Mouse (Mus musculus) embryonic stem cell, embryonic (primary cell): Measurements from ENCODE around the gene Eif2ak2.

ENCODE experiments used
- CTCF ChIA-PET, 4 experiments: fragments of 300-600 bp in 2 of 4; fragments of 350-600 bp in 2 of 4; sonication (Branson Sonifier 250); formaldehyde crosslinking; loops; one replicate each; lab custom pipeline; 2022; ENCODE audit warnings: inconsistent platforms in 2 of 4; lab: Charles Lee
- POLR2A ChIA-PET, 4 experiments: fragments of 300-600 bp in 2 of 4; fragments of 350-600 bp in 2 of 4; sonication (Branson Sonifier 250); formaldehyde crosslinking; loops; one replicate each; lab custom pipeline; 2022; ENCODE audit warnings: antibody characterized with exemption in 4 of 4, inconsistent platforms in 1 of 4; lab: Charles Lee

Gene Eif2ak2

GRCm38 (mm10) chr17:78882401-78883112, at the start of gene Eif2ak2:
TSS of gene Eif2ak2 (minus strand) at chr17:78882573.
- ChIA-PET CTCF (no interaction called here), POLR2A (interaction anchor here (0.6 to 6.9 kb wide), 22 partner anchors 8 to 253 kb away, joined by 3 to 66 read pairs (median 6); partner anchors contain the start of genes Gpatch11 (in 2 of the 4), Heatr5b (in 2 of the 4), Cebpzos (in 1 of the 4) and Prkd3 (in 1 of the 4))

GRCm38 (mm10) chr17:78917696-78918095, 35.3 kb upstream of the Eif2ak2 start:
- ChIA-PET POLR2A (interaction anchor here (0.6 to 9.3 kb wide), 23 partner anchors 8 to 216 kb away, joined by 3 to 133 read pairs (median 5); partner anchors contain the start of genes Cebpz (in 3 of the 4), Ndufaf7 (in 3 of the 4) and Eif2ak2 (in 1 of the 4)), CTCF (interaction anchor here in 2 of 4 experiments (1.2 to 1.4 kb wide), 3 partner anchors 9 to 23 kb away, joined by 3 to 4 read pairs (median 4); no protein-coding TSS in a partner anchor)

- ChIA-PET CTCF (interaction anchor here in 2 of 4 experiments (0.5 to 1.5 kb wide), 3 partner anchors 21 to 1478 kb away, joined by 3 to 8 read pairs (median 4); no protein-coding TSS in a partner anchor), POLR2A (interaction anchor here (0.6 to 9.3 kb wide), 29 partner anchors 8 to 1066 kb away, joined by 3 to 133 read pairs (median 5); partner anchors contain the start of genes Cebpz (in 3 of the 4), Ndufaf7 (in 3 of the 4), Eif2ak2 (in 1 of the 4) and Gpatch11 (in 1 of the 4))
These were observed 34.5 kb upstream of the Eif2ak2 start for GRCm38 (mm10) chr17:78916899-78917298.

GRCm38 (mm10) chr17:78916369-78916813, 34.0 kb upstream of the Eif2ak2 start, which contains the start of gene Cebpzos:
TSS of gene Cebpzos (plus strand) at chr17:78916500.
- POLR2A ChIA-PET: interaction anchor here in 3 of 4 experiments (0.6 to 9.3 kb wide), 24 partner anchors 10 to 1066 kb away, joined by 3 to 133 read pairs (median 4); partner anchors contain the start of genes Cebpz (in 2 of the 3), Gpatch11 (in 2 of the 3), Heatr5b (in 2 of the 3) and Ndufaf7 (in 2 of the 3)
- CTCF ChIA-PET: interaction anchor here in 2 of 4 experiments (0.5 to 1.5 kb wide), 3 partner anchors 21 to 1479 kb away, joined by 4 to 8 read pairs (median 4); no protein-coding TSS in a partner anchor

GRCm38 (mm10) chr17:78915772-78916171, 33.4 kb upstream of the Eif2ak2 start:
- POLR2A ChIA-PET: interaction anchor here in 3 of 4 experiments (0.6 to 9.3 kb wide), 26 partner anchors 9 to 1291 kb away, joined by 3 to 133 read pairs (median 4); partner anchors contain the start of genes Cebpz (in 2 of the 3), Gpatch11 (in 2 of the 3), Heatr5b (in 2 of the 3) and Ndufaf7 (in 2 of the 3)
- CTCF ChIA-PET: interaction anchor here in 1 of 4 experiments (0.6 to 1.5 kb wide), 3 partner anchors 11 to 51 kb away, joined by 3 to 8 read pairs (median 4); no protein-coding TSS in a partner anchor

GRCm38 (mm10) chr17:78913921-78914320, 31.5 kb upstream of the Eif2ak2 start:
- ChIA-PET POLR2A (interaction anchor here (0.6 to 9.3 kb wide), 31 partner anchors 9 to 1341 kb away, joined by 3 to 133 read pairs (median 5); partner anchors contain the start of genes Eif2ak2 (in 3 of the 4), Cebpz (in 2 of the 4), Gpatch11 (in 2 of the 4) and Heatr5b (in 2 of the 4)), CTCF (interaction anchor here in 1 of 4 experiments (1.4 kb wide), 1 partner anchor 10 kb away, joined by 4 read pairs; no protein-coding TSS in a partner anchor)

- ChIA-PET CTCF (interaction anchor here (0.6 to 1.4 kb wide), 8 partner anchors 8 to 914 kb away, joined by 3 to 6 read pairs (median 3); partner anchors contain the start of genes Cebpz (in 1 of the 4) and Ndufaf7 (in 1 of the 4)), POLR2A (interaction anchor here (0.6 to 9.3 kb wide), 34 partner anchors 8 to 982 kb away, joined by 3 to 133 read pairs (median 6); partner anchors contain the start of genes Cebpz (in 3 of the 4), Eif2ak2 (in 3 of the 4), Ndufaf7 (in 3 of the 4) and Gpatch11 (in 2 of the 4))
These were observed 30.5 kb upstream of the Eif2ak2 start for GRCm38 (mm10) chr17:78912861-78913281.

- POLR2A ChIA-PET: interaction anchor here in 3 of 4 experiments (0.7 to 2.3 kb wide), 11 partner anchors 8 to 27 kb away, joined by 3 to 9 read pairs (median 3); partner anchors contain the start of genes Cebpz (in 1 of the 3) and Ndufaf7 (in 1 of the 3)
These were observed 27.0 kb upstream of the Eif2ak2 start for GRCm38 (mm10) chr17:78909374-78909773.

GRCm38 (mm10) chr17:78906892-78907291, 24.5 kb upstream of the Eif2ak2 start, which contains the start of gene Sult6b1:
TSS of gene Sult6b1 (minus strand) at chr17:78906992.
- CTCF ChIA-PET: interaction anchor here in 1 of 4 experiments (0.6 kb wide), 1 partner anchor 24 kb away, joined by 7 read pairs; no protein-coding TSS in a partner anchor
- POLR2A ChIA-PET: interaction anchor here in 2 of 4 experiments (0.6 to 4.2 kb wide), 4 partner anchors 9 to 172 kb away, joined by 3 to 36 read pairs (median 6); partner anchors contain the start of gene Cebpzos (in 1 of the 2)

More at GRCm38 (mm10) chr17:78909374-78909773, 27.0 kb upstream of the Eif2ak2 start:
- CTCF ChIA-PET: interaction anchor here in 1 of 4 experiments (1.4 kb wide), 1 partner anchor 8 kb away, joined by 4 read pairs; no protein-coding TSS in a partner anchor

GRCm38 (mm10) chr17:78903158-78903557, 20.8 kb upstream of the Eif2ak2 start:
- CTCF ChIA-PET: no interaction called here
- POLR2A ChIA-PET: interaction anchor here in 2 of 4 experiments (0.6 to 4.2 kb wide), 4 partner anchors 8 to 94 kb away, joined by 3 to 36 read pairs (median 8); no protein-coding TSS in a partner anchor

- ChIA-PET CTCF (interaction anchor here (0.6 to 1.4 kb wide), 23 partner anchors 9 to 1019 kb away, joined by 3 to 8 read pairs (median 3); partner anchors contain the start of genes Gpatch11 (in 2 of the 4), Heatr5b (in 2 of the 4) and Cebpzos (in 1 of the 4)), POLR2A (interaction anchor here (0.6 to 4.9 kb wide), 43 partner anchors 9 to 1397 kb away, joined by 3 to 66 read pairs (median 4); partner anchors contain the start of genes Eif2ak2 (in 3 of the 4), Gpatch11 (in 3 of the 4), Heatr5b (in 3 of the 4) and Cebpzos (in 2 of the 4))
These were observed 13.0 kb upstream of the Eif2ak2 start for GRCm38 (mm10) chr17:78895394-78895793.

GRCm38 (mm10) chr17:78894991-78895390, 12.6 kb upstream of the Eif2ak2 start:
- ChIA-PET CTCF (interaction anchor here (0.7 to 1.4 kb wide), 11 partner anchors 10 to 465 kb away, joined by 3 to 8 read pairs (median 4); partner anchors contain the start of gene Cebpzos (in 1 of the 4)), POLR2A (interaction anchor here (0.7 to 4.9 kb wide), 24 partner anchors 10 to 303 kb away, joined by 3 to 66 read pairs (median 8); partner anchors contain the start of genes Eif2ak2 (in 3 of the 4), Cebpzos (in 2 of the 4), Cebpz (in 1 of the 4) and Gpatch11 (in 1 of the 4))

- ChIA-PET CTCF (no interaction called here), POLR2A (interaction anchor here in 3 of 4 experiments (0.8 to 1.9 kb wide), 7 partner anchors 10 to 71 kb away, joined by 3 to 4 read pairs (median 3); no protein-coding TSS in a partner anchor)
These were observed 8.6 kb upstream of the Eif2ak2 start for GRCm38 (mm10) chr17:78891020-78891419.

- CTCF ChIA-PET: no interaction called here
- POLR2A ChIA-PET: interaction anchor here in 1 of 4 experiments (1.9 kb wide), 1 partner anchor 27 kb away, joined by 6 read pairs; the partner anchor contains the start of gene Cebpzos
These were observed 6.8 kb upstream of the Eif2ak2 start for GRCm38 (mm10) chr17:78889184-78889583.

GRCm38 (mm10) chr17:78888554-78888953, 6.2 kb upstream of the Eif2ak2 start:
- POLR2A ChIA-PET: interaction anchor here in 2 of 4 experiments (0.6 to 1.9 kb wide), 8 partner anchors 15 to 311 kb away, joined by 3 to 6 read pairs (median 3); partner anchors contain the start of genes Cebpzos (in 1 of the 2) and Prkd3 (in 1 of the 2)
- CTCF ChIA-PET: no interaction called here
